Mouse (Mus musculus): ENCODE data around the gene Nfatc2.

Nfatc2 gene

DNA sequence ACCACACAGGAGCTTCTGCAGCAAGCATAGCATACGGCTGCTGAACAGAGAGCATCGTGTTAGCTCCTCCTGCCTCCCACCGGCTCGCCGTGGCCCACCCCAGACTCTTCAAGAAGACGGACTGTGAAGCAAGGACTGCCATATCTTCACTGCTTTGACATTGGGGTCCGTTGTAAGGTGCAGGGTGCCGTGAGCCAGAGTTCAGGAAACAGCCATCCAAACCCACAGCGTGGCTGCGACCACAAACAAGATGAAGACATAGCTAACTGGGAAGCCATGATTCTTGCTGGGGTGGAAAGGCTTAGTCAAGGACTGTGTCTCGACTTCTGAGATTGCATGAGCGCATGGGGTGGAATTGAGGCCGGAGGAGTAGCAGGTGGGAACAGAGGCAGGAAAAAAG lies 111.5 kb downstream of the Nfatc2 start:
- no peak for DNase-seq (ENCODE audit: low spot score)

DNA sequence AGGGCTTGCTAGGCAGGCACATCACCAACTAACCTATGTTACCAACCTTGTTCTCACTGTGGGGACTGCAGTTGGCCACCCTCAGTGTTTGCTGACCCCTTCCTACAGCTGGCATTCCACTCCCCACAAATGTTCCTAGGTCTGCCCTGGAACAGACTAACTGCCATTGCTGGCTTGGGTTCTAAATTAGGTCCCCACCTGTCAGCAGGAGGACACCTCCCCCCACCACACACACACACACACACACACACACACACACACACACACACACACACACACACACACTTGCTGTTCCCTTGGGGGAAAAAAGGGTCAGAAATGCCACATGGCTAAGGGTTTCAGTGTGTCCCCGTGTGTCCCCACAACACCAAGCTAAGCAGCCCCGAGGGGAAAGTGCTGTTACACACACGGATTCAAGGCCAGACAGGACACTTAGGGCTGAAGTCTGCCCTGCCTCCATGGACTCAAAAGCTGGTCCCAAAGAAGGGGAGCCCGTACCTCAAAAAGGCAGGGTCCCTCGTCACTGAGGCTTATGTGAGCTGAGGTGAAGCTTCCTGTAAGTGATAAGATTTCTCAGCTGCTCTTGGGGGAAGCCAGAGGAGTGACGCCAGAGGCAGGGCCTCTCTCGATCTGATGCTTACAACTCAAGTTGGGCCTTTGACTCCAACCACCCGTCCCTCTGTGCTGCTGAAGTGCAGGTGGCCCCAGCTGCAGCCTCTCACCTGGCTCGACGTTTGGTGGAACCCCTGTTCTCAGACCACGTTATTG lies 113.1 kb downstream of the Nfatc2 start:
- DNase-seq (ENCODE audit: low spot score), result no peak

DNA sequence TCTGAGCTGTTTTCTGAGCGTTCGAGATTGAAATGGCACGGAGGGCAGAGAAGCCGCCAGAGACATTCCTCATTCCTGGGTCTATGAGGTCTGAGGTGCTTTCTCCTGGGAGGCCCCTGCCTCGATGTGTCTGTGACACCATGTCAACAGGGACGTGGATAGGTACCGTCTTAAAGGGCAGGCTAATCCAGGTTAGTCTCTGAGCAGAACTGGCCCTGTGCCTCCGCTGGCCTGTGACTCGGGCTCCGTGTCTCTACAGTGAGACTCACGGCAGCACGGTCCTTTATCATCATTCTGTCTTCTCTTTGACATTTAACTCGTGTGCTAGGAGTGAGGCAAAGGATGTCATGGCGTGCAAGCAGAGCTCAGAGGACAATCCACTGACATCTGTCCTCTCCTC lies 120.3 kb downstream of the Nfatc2 start:
- DNase-seq (ENCODE audit: low spot score), result no peak

DNA sequence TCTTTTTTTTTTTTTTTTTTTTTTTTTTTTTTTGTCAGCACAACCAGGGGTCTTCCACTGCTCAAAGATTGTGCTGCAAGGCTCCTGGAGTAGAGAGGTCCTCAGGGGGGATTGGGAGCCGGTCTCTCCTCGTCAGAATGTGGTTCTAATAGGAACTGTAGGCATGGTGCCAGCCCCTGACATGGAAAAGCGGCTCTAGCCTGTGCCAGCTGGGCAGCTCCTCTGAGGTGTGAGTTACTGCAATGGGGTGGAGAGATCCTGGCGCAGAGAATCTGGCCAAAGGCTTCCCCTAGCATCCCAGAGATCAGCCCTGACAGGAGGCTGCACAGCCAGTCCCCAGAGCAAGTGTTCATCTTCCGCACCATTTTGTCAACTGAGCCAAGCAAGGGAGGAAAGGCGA lies 120.8 kb downstream of the Nfatc2 start:
- DNase-seq (ENCODE audit: low spot score), result no peak

DNA sequence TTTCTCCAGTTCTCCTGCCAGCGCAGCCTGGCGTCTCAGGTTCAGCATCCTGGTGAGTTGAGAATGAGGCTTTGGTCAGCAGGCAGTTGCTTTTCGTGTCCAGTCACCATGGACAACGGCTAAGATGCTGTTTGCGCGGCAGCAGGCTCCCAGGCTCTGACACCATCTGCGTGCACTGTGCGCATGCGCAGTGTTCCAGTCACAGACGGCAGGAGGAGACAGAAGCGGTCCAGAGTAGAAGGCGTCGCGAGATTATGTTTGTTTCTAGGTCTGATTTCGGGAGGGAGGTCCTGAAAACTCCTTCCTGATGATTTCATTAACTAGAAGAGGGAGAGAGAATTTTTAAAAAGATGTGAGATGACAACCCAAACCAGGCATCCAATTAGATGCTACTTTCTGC lies 121.5 kb downstream of the Nfatc2 start:
- no peak for DNase-seq (ENCODE audit: low spot score)

DNA sequence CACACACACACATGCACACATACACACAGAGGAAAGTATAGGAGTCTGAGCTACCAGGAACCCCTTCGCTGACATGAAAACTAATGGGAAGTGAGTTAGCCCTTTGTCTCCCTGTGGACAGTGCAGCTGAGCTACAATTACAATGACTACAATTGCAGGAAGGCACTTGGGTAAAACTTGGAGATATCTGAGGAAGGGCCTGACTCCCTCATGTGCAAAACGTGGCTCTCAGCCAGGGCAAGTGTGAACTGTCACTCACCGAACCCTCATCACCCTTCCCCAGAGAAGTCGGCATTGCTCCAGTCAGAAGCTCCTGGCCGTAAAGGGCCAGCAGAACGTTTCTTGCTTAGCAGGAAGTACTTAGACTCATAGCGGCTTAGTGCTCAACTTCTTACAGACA lies 123.0 kb downstream of the Nfatc2 start:
- no peak for DNase-seq (ENCODE audit: low spot score)

DNA sequence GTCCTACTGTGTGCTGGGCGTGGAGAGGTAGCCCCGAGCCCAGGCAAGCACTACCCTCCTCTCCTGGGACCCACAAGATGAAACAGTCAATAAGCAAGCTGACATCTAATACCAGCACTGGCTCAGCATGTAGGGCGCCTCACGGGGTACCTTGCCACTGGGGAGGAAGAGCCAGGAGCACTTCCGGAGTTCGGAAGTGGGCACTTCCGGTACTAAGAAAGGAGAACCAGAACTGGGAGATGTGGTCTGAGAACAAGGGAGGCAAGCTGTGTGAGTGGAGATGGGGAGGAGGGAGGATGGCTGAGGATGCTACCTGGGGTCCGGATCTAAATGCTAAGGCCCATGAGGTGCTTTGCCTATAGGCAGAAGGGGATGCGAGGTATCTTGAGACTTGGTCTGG lies 128.0 kb downstream of the Nfatc2 start:
- no peak for DNase-seq (ENCODE audit: low spot score)

DNA sequence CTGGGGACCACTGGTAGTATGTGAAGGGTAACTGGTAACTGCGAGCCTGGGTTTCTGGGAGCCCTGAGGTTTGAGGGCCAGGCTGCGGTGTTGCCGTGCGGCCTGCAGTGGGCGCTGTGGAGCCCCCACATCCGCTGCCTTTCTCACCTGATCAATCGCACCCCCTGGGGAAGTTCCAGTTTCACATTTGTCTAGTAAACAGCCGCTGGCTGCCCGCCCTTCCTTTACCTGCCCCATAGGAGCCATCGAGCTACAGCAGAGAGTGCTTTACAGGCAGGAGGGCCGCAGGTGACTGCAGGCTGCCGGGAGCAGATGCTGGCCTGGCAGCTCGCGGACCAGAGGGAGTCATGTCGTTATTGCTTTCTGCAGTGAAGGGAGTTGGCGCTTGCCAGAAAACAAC lies 128.6 kb downstream of the Nfatc2 start:
- peak; percentile 57 for DNase-seq (ENCODE audit: low spot score)

DNA sequence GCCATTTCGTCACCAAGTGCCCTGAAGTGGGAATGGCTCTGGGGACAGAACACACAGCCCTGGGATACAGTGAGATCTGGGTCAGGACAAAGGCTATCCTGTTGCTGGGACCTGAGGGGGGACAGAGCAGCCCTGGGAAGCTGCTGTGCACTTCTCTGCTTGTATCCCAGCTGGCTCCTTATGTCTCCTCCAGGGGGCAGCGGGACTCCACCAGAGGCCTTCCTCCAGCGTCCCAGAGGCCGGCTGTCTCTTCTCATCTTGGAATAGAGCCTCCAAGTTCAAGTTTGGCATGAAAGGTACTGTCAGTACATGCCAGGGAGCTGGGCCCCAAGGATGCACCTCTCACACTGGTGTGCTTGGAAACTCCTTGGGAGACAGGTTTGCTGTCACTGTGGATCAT lies 132.4 kb downstream of the Nfatc2 start:
- peak; percentile 74 for DNase-seq (ENCODE audit: low spot score)

DNA sequence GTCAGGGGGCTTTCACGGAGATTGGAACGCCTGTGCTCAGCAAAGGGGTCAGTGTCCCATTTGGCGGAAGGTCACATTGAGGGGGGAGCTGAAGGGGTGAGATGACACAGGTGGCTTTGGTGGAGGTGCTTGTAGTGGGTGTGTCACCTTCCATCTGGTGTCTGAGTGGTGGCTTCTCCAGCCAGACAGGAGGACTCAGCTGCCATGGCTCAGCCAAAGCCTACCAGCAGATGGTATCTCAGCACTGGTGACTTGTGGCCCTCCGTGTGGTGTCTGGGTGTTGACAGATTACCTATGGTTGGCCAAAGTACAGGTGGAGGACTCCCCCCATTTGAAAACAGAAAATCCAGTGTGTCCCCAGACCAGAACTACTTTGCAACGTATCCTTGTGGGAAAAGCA lies 134.3 kb downstream of the Nfatc2 start:
- no peak for DNase-seq (ENCODE audit: low spot score)

DNA sequence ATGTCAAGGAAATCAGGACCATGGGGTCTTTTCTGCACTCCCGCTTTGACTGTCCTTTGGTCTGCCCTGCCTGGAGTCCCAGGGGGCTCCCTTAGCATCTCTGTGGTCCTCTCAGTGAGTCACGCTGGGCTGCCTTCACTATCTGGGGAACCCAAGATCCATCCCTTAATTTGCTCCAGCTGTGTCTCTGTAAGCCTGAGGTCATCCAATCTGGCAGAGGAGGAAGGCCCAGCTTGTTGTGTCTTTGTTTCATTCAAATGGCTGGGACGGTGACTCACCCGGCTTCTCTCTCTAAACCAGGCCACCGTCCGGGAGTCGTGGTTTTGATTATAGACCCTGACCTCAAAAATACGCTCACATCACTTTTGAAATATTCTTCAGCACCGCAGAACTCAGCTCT lies 135.4 kb downstream of the Nfatc2 start:
- peak; percentile 80 for DNase-seq (ENCODE audit: low spot score)

DNA sequence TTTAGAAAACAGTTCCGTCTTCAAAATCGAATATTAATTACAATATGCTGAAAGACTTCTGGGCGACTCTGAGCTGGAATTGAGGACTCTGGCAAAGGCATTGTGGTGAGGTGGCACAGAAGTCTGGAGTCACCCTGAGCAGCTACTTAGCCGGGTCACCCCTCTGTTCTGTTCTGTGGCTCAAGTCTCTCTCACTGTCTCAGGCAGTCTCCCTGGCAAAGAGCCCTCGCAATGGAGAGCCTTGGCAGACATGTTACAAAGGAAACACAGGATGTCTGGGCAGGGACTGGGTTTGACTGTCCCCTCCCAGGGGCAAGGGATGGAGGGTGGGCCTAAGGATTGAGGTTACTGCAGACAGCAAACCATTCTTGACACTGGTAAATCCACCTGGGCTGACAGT lies 135.8 kb downstream of the Nfatc2 start:
- no peak for DNase-seq (ENCODE audit: low spot score)

DNA sequence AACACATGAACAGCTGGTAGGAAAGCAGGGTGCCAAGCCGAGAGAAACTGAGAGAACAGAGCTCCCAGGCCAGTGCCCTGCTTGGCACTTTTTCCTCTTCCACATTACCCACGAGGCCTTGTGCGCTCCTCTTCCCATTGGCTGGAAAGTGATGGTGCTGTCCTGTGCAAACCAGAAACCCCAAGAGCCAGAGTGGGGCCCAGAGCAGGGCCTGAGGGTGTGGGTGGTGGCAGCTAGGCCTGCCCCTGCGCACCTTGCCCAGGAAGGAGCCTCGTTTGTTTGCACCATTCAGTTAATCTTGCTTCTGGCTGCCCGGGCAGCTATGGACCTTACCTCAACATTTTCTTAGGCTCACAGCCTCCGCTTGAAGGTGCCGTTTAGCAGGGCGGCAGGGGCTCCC lies 139.6 kb downstream of the Nfatc2 start:
- DNase-seq (ENCODE audit: low spot score), result no peak

DNA sequence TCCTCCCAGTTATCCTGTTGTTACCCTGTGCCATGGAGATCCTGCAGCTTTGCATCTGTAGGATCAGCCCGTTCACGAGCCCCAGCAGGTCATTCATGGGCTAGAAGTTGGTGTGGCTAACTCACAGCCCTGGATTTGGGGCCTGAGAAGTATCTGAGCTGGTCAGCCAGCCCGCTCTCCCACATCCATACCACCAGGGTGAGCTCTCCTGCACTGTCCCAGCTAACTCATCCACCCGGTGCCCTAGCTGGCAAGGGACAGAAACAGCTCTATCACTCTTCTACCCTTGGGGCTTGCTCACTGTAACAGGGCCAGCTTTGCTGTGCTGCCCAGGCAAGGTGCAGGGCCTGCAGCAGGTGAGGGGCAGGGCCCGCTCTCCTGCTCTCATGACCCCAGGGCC lies 141.8 kb downstream of the Nfatc2 start:
- no peak for DNase-seq (ENCODE audit: low spot score)

DNA sequence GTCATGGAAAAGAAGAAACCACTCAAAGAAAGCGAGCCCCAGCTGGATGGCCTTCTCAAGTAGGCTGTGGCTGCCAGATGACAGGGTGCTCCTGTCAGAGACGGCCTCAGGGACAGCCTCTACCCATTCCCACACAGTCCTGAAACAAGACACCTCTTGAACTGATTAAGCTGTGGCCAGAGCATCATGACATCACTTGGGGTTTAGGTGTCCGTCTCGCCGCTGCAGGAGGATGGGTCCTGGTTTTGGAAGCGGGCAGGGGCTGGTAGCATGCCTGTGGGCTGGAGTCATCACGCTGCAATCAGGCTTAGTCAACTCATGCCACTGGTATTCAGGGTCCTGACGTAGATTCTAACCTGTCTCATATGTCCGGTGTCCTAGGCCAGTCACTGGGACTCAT lies 142.9 kb downstream of the Nfatc2 start:
- no peak for DNase-seq (ENCODE audit: low spot score)

DNA sequence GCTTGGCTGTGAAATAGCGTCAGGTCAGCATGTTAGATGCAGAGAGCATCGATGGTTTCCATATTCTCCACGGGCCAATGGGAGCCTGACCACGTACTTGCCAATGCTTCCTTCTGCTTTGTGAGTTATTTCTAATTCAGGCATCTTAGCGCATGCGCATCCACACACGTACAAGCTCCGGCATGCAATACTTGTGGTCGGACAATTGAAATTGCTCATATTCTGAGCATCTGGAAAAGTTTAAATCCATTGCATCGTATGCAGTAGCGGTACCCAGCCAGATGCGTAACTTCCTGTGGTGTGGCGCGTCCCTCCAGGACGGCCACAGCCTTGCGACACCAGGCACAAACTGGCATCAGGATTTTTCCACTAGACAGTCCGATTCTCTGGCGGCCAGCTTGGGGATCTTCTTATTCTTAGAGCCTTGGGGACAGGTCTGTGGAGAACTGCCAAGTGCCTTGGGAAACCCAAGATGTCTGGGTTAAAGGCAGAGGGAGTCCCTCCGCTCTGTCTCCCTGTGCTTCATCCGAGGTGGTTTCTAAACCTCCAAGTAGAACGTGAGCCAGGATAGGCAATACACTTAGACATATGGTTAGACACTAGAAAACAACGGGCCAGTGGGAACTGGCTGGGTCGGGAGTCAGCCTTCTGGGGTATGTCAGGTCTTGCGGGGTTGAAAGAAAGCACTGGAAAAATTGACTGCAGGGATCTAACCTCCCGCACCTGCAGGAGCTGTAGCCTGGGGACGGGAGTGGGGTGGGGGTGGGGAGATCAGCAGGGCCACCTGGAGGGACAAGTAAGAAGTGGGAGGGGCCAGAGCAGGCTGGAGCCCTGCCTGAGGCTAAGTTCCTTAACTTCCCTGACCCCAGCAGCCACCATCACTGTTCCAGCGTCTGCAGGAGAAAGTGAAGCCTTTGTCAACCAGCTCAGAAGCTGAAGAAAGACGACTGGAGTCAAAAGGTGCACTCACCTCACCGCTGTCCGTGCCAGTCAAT lies 149.4 kb downstream of the Nfatc2 start:
- DNase-seq (ENCODE audit: low spot score), result no peak

DNA sequence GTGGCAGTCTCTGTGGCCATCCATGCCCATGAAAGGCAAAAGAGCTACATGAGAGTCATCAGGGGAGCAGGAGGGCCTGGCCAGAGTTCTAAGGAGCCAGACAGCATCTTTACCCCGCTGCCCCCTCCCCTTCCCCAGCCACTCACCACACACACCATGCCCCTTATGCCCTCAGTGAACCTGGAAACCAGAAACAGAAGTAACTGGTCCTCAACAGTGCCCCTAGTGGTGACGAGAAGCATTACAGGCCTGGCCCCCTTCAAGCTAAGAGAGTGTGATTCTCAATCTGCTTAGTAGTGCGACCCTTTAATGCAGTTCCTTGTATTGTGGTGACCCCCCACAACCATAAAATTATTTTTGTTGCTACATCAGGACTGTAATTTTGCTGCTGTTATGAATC lies 150.5 kb downstream of the Nfatc2 start:
- no peak for DNase-seq (ENCODE audit: low spot score)

DNA sequence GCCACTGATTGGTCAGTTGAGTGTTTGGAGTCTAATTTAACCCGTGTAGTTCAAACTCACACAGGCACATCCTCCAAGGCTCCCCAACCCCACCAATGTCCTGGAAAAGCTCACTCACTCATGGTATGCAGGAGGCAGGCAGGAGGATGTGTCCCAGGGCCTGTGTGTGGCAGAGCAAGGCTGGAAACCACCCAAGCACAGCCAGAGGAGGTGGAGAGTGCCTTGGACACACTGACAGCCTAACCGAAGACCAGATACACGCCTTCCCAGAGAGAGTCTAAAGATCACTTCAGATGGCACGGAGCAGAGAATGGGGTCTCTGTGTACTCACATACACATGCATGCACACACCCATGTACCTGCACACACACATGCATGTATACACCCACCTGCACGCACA lies 153.4 kb downstream of the Nfatc2 start:
- DNase-seq (ENCODE audit: low spot score), result no peak

DNA sequence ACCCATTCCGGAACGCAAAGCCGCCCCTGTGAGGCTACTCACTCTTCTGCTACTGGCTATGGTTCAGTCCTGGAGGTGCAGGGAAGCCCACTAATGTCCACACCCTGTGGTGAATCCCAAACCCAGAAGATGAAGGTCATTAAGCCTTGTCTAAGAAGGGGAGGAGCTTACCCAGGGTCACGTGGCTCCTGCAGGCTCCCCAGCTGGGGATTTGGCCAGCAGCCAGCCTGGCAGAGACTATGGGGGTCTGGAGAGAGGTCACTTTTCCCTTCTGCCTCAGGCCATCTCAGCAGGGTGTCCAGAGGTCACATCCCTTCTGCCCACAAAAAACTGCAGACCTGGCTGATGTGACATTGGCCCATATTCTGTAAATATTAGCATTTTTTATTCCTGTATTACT lies 153.9 kb downstream of the Nfatc2 start:
- no peak for DNase-seq (ENCODE audit: low spot score)

DNA sequence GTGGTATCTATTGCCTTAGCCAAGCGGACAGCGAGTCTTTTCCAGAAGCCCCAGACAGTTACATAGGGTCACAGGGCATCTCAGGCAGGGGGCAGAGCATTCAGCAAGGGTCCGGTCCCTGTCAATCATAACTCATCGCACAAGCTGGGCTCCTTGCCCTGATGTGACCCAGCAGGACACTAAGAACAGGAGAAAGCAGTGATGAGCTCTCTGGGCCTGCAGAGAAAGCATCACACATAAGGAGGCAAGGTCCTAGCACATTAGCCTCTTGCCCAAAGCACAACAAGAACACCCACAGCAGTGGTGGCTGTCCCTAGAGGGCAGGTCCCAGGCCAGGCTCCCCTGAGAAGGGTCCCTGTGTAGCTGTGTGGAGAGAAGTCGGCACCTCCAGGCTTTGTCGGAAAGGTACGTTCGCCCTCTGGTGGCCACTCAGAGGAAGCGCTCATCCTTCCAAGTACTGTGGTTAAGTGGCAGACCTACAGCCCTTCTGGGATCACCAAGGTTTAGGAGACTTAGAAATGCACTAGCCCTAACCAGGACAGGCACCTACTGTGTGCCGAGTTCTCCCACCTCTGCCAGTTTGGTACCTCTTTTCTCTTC lies 156.1 kb downstream of the Nfatc2 start:
- DNase-seq (ENCODE audit: low spot score), result peak; percentile 66

DNA sequence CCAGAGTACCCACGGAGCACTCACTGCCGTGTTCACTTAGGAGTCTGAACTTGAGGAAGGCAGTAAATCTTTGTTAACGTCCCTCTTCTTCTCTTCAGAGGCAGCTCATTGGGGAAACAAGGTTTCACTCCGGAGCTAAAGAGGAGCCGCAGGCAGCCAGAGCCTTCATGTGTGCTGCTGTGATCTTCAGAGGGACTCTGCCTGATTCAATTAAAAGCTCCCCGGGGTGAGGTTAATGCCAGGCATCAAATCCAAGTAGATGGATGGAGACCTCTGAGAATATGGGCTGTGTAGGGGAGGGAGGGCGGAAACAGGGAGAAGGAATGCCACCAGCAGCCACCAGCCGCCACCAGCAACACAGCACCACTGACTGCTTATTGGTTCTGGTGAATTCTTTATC lies 157.3 kb downstream of the Nfatc2 start:
- no peak for DNase-seq (ENCODE audit: low spot score)

DNA sequence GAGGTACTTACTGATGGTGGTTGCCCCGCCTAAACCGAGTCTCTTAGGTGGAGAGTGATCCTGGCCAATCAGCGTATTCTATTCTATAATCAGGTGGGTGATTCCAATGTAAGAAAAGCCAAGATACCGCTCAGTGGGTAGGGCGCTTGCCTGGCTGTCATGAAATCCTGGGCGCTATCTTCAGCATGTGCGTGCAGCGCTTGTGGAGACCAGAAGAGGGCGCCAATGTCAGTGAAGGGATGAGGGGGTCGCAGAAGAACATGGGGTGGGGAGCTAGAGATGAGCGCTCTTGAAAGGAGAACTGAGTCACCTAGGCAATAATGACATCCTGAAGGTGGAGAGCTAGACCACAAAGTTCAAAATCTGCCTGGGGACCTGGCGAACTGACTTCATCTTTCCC lies 160.0 kb downstream of the Nfatc2 start:
- no peak for DNase-seq (ENCODE audit: low spot score)

DNA sequence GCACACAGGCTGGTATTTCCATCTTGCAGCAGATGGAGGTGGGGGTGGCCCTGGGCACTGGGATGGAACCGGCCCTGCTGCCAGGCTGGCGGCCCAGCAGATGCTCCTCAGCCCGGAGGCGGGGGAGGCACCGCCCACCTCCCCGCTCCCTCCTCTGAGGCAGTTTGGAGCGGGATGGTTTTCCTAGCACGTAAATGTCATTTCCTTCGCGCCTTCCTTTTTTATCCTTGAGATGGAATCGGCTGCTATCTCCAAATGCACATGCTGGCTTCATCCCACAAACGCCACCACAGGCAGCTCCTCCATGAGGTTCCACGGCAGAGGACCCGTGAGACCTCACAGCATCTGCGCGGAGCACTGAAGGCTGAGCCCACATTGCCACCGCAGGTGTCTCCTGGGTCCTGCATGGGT lies 160.5 kb downstream of the Nfatc2 start:
- no peak for DNase-seq (ENCODE audit: low spot score)

All from MN1 (cell line).